Mouse (Mus musculus) limb, embryonic 15.5 days (tissue): ENCODE results near the gene Foxa2. TPM values are rescaled to one million over a fixed set of nuclear protein-coding genes. Genes with fewer than 3 reads are reported as not detected.

Experiments used
- microRNA-seq: library from miRNA; unstranded; fragments of <30 nt; microRNA quantifications from one replicate; pipeline ENCODE4, GENCODE M21; 2016
- polyA plus RNA-seq: library from polyadenylated mRNA; unstranded; fragments of >200 nt; fragmentation: Nextera tagmentation; extraction: Ambion mirVana; gene quantifications from 2 replicates; pipeline ENCODE4 v1.2.1, GENCODE M21; 2015

The Foxa2 gene
- polyA plus RNA-seq, 1 experiment from 2014 or later: 0.09 TPM

Small RNA genes lying within 50 kb of the gene (microRNA-seq; reads per million reads assigned to microRNA genes)
- not detected for gene Gm27420
